Mouse (Mus musculus): ENCODE data around the gene Rab3il1.

Gene Rab3il1

DNA sequence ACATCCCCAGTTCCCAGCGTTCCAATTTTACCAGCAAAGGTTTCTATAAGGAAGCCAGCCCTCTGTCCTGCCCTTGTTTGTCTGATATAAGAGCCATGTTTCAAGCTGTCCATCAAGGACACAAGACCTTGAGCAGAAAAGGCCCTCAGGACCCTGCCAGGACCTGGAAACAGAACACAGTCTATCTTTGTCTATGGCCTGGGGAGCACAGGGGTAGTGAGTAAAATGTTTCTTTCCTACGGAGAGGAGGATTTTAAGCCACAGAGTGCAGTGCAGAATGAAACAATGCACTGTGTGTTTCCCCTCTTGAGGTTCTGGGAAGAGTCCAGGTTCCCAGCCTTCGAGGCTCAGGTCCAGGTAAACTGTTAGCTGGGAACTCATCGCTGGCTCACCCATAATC is 85.5 kb downstream of the Rab3il1 start:
- in situ Hi-C loops (cut with MboI, MseI), result no loop called here
